7 mouse cellular contexts compared by ENCODE assay signal in genomic region chr5:118170888-118171529, GRCm38 (mm10). TPM values are rescaled to one million over a fixed set of nuclear protein-coding genes. Genes with fewer than 3 reads are reported as not detected.
DNase-seq lines count a peak whose midpoint lies in the region; ATAC-seq lines count a peak whose summit lies in the region.

No protein-coding gene starts in this region.

- peaks cover 95% of the 10 kb centered on the region for H3K27me3 ChIP-seq in forebrain, embryonic 10.5 days (ENCODE audit: poor library complexity, severe bottlenecking)
- peaks cover 86% of the 10 kb centered on the region for H3K27me3 ChIP-seq in intestine, embryonic 14.5 days (replicated peaks; ENCODE audit: control insufficient read depth, insufficient read depth, low read length)
- peaks cover 98% of the 10 kb centered on the region for H3K27me3 ChIP-seq in liver, embryonic 15.5 days
- H3K27me3 ChIP-seq in stomach, embryonic 14.5 days (ENCODE audit: control insufficient read depth, insufficient read depth, low read length), result peaks cover 70% of the 10 kb centered on the region

- peaks cover 57% of the 10 kb centered on the region for H3K4me1 ChIP-seq in forebrain, embryonic 10.5 days
- peaks cover 22% of the 10 kb centered on the region for H3K4me1 ChIP-seq in intestine, embryonic 14.5 days (replicated peaks; ENCODE audit: control insufficient read depth, insufficient read depth, low read length)
- H3K4me1 ChIP-seq in liver, embryonic 15.5 days (replicated peaks), result peaks cover 7% of the 10 kb centered on the region; the same call in 1 of the 2 replicates
- peaks cover 24% of the 10 kb centered on the region; the same call in 1 of the 2 replicates for H3K4me1 ChIP-seq in stomach, embryonic 14.5 days (ENCODE audit: control insufficient read depth, insufficient read depth, low read length)

- peak; percentile 37 for DNase-seq in CD4-positive helper T cell, adult 2 months (ENCODE audit: low read depth, low spot score)
- no peak for DNase-seq in forebrain, embryonic 10.5 days (ENCODE audit: extremely low spot score, low spot score)
- DNase-seq in intestine, embryonic 14.5 days (ENCODE audit: low spot score), result peak; percentile 62
- no peak for DNase-seq in layer of hippocampus, postnatal 14 days (ENCODE audit: low spot score in 2 of 2)

- H3K36me3 ChIP-seq in forebrain, embryonic 10.5 days (replicated peaks), result no peaks in the 10 kb centered on the region
- H3K36me3 ChIP-seq in intestine, embryonic 14.5 days (ENCODE audit: control insufficient read depth, insufficient read depth, low read length), result no peaks in the 10 kb centered on the region
- no peaks in the 10 kb centered on the region for H3K36me3 ChIP-seq in liver, embryonic 15.5 days (replicated peaks)
- H3K36me3 ChIP-seq in stomach, embryonic 14.5 days (ENCODE audit: control insufficient read depth, insufficient read depth, low read length), result no peaks in the 10 kb centered on the region

- peak overlapping the region; percentile 40 for H3K4me3 ChIP-seq in forebrain, embryonic 10.5 days
- H3K4me3 ChIP-seq in intestine, embryonic 14.5 days (ENCODE audit: low read depth, low read length), result peak overlapping the region; percentile 34
- no peak overlapping the region for H3K4me3 ChIP-seq in liver, embryonic 15.5 days (replicated peaks)
- H3K4me3 ChIP-seq in stomach, embryonic 14.5 days (ENCODE audit: low read depth, low read length), result peak overlapping the region; percentile 28; the same call in 1 of the 2 replicates

- peak overlapping the region; percentile 49 for H3K4me2 ChIP-seq in intestine, embryonic 14.5 days (ENCODE audit: low read length)
- H3K4me2 ChIP-seq in liver, embryonic 15.5 days, result peak overlapping the region; percentile 48; the same call in 1 of the 2 replicates
- H3K4me2 ChIP-seq in stomach, embryonic 14.5 days (replicated peaks; ENCODE audit: low read depth, low read length), result peak overlapping the region; percentile 42

- H3K27ac ChIP-seq in forebrain, embryonic 10.5 days, result no peak overlapping the region
- no peak overlapping the region for H3K27ac ChIP-seq in intestine, embryonic 14.5 days (ENCODE audit: low read depth)
- H3K27ac ChIP-seq in liver, embryonic 15.5 days (replicated peaks), result no peak overlapping the region
- no peak overlapping the region for H3K27ac ChIP-seq in stomach, embryonic 14.5 days (ENCODE audit: low read length)

- under 1% methylated on average over 25 of the region's 25 CpGs for WGBS in forebrain, embryonic 10.5 days
- 1% methylated on average over 25 of the region's 25 CpGs for WGBS in intestine, embryonic 14.5 days
- WGBS in liver, embryonic 15.5 days (ENCODE audit: insufficient replicate concordance), result 1% methylated on average over 25 of the region's 25 CpGs
- WGBS in stomach, embryonic 14.5 days, result 2% methylated on average over 25 of the region's 25 CpGs

- H3K9me3 ChIP-seq in forebrain, embryonic 10.5 days, result peaks cover 7% of the 10 kb centered on the region
- peaks cover 4% of the 10 kb centered on the region; the same call in 1 of the 2 replicates for H3K9me3 ChIP-seq in intestine, embryonic 14.5 days (ENCODE audit: control insufficient read depth, low read length)
- H3K9me3 ChIP-seq in liver, embryonic 15.5 days (replicated peaks), result 0 out of 2 replicates have a peak, but pooled peaks cover 3% of the 10 kb centered on the region
- H3K9me3 ChIP-seq in stomach, embryonic 14.5 days (ENCODE audit: control insufficient read depth, low read depth, low read length), result no peaks in the 10 kb centered on the region

- ATAC-seq in CD4-positive, CD25-positive, alpha-beta regulatory T cell, adult 4 months, result peak; percentile 54
- no peak for ATAC-seq in intestine, embryonic 14.5 days (replicated peaks; ENCODE audit: low FRiP score, low TSS enrichment, low read depth)
- no peak for ATAC-seq in liver, embryonic 15.5 days (ENCODE audit: insufficient read depth)
- no peak for ATAC-seq in stomach, embryonic 14.5 days (ENCODE audit: insufficient number of reproducible peaks, insufficient read depth, low FRiP score, low read depth)

- no peak overlapping the region for H3K9ac ChIP-seq in intestine, embryonic 14.5 days (ENCODE audit: low read length)
- H3K9ac ChIP-seq in liver, embryonic 15.5 days, result no peak overlapping the region
- no peak overlapping the region for H3K9ac ChIP-seq in stomach, embryonic 14.5 days (replicated peaks; ENCODE audit: low read depth, low read length)

RNA-seq across cellular contexts. Expression of gene Hrk, which starts 6.6 kb away (rescaled TPM):
- polyA plus RNA-seq in CD4-positive, CD25-positive, alpha-beta regulatory T cell, adult 4 months (2017; shearing (Covaris generic)), result not detected
- 0.04 and 0.09 TPM in 2 replicates for polyA plus RNA-seq in forebrain, embryonic 10.5 days (2016; fragmentation: Nextera tagmentation; extraction: Ambion mirVana)
- 0.22 and 0.28 TPM in 2 replicates for polyA plus RNA-seq in intestine, embryonic 14.5 days (2014; fragmentation: Nextera tagmentation; extraction: Ambion mirVana)
- not detected in 2 replicates for polyA plus RNA-seq in liver, embryonic 15.5 days (2015; fragmentation: Nextera tagmentation; extraction: Ambion mirVana)
- 0.72 and 0.81 TPM in 2 replicates for polyA plus RNA-seq in stomach, embryonic 14.5 days (2014; fragmentation: Nextera tagmentation; extraction: Ambion mirVana)
- 10 to 100 TPM; 35.7 to 36.7 TPM for total RNA-seq in layer of hippocampus, postnatal 14 days (2021)

RNA-seq across cellular contexts. Expression of gene Fbxw8, which starts 15.7 kb away (rescaled TPM):
- polyA plus RNA-seq in CD4-positive, CD25-positive, alpha-beta regulatory T cell, adult 4 months (2017; shearing (Covaris generic)), result 1 to 10 TPM; 3.1 to 3.3 TPM
- 32.7 and 33.8 TPM in 2 replicates for polyA plus RNA-seq in forebrain, embryonic 10.5 days (2016; fragmentation: Nextera tagmentation; extraction: Ambion mirVana)
- polyA plus RNA-seq in intestine, embryonic 14.5 days (2014; fragmentation: Nextera tagmentation; extraction: Ambion mirVana), result 25.2 and 25.3 TPM in 2 replicates
- polyA plus RNA-seq in liver, embryonic 15.5 days (2015; fragmentation: Nextera tagmentation; extraction: Ambion mirVana), result 7.7 and 8.1 TPM in 2 replicates
- polyA plus RNA-seq in stomach, embryonic 14.5 days (2014; fragmentation: Nextera tagmentation; extraction: Ambion mirVana), result 22.5 and 23.9 TPM in 2 replicates
- total RNA-seq in layer of hippocampus, postnatal 14 days (2021), result 10 to 100 TPM; 40.4 to 41.7 TPM

Comparison
In these comparisons a context has a peak if more than half of its experiments do, and no peak if none do; other contexts are left out.
1. DNase-seq: peak in CD4-positive helper T cell, adult 2 months (single experiment) and intestine, embryonic 14.5 days (single experiment); none in forebrain, embryonic 10.5 days (single experiment) and layer of hippocampus, postnatal 14 days (0 of 2).
2. Peak in every context shown above with its lines, with median percentiles within 50 percentile points of each other: H3K4me2 ChIP-seq.